Mouse (Mus musculus) ovary, postnatal 14 days (tissue): ENCODE results near the gene 1700024B05Rik.
"Not testable (repeated sequence)": the region's sequence is repeated elsewhere in the genome, so short reads cannot be mapped to it uniquely, and the experiment has no call there.

ENCODE experiments used
- DNase-seq: peaks from one replicate; pipeline ENCODE4 v3.0.0; 2022; ENCODE audit warnings: low spot score

The 1700024B05Rik gene

GRCm38 (mm10) chr14:41943695-41944094 lies at the start of gene 1700024B05Rik:
Gene 1700024B05Rik (plus strand): TSS chr14:41943995.
- not testable (repeated sequence) for DNase-seq

DNA sequence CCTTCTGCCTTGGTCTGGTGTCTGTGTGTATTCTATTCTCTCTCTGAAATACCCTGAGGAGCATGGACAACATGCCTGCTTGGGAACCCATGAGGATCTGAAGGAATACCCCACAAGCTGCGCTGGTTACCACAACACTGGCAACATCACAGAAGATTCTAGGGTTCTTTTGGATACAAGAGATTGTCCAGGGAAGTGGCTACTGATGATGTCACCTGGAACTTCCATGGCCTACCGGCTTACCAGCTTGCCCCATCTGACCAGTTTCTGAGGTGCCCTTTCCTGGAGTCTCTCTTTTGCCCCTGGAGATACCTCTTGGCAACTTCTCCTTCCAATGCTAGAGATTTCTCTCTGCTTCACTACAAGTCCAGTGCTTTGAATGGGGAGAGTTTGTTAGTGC lies 36.6 kb upstream of the 1700024B05Rik start, which contains the start of gene Gm7980:
Gene Gm7980, minus strand, starts transcription at position 101 of the 400 bp plus-strand sequence.
- DNase-seq: not testable (repeated sequence)

- DNase-seq: not testable (repeated sequence)
Observed at GRCm38 (mm10) chr14:41924649-41925048, 19.1 kb upstream of the 1700024B05Rik start, which contains the start of gene 1700049E17Rik1. Gene 1700049E17Rik1 (plus strand): TSS chr14:41924949.

DNA sequence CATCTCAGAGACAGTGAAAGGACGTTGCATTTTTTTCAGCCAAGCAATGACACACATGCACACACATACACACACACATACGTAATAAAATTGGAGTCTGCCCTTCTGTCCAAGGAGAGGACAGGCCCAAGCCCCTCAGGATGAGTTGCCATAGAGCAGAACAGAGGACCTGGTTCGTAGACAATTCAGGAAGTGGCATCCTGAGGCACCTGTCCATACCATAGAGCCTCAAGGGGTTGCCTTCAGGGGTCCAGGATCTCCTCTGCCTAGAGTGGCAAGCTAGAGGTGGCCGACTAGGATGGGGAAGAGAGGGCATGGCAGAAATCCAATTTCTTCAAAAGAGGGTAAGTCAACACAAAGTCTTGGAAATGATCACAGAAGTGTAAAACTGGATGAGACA lies 20.3 kb downstream of the 1700024B05Rik start:
- not testable (repeated sequence) for DNase-seq

GRCm38 (mm10) chr14:41967827-41968226 lies 24.0 kb downstream of the 1700024B05Rik start, which contains the start of gene Gm6401:
Gene Gm6401 (minus strand): TSS chr14:41967927.
- not testable (repeated sequence) for DNase-seq

DNA sequence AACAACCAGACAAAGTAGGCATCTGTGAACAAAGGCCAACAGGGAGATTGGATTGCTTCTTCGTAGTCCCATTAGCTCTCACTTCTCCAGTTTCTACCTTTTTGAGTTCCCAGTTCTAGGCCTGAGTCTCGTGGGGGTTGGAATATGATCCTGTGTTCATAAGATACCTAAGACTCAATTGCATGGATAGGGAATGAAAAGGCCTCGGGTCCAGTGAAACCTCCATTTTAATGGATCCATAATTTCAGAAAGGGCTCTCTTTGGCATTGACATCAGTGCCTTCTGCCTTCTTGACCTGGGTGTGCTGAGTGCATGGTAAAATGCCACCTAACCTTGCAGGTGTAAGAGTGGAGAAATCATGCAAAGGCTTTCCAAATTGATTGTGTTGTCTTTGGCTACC lies 24.8 kb downstream of the 1700024B05Rik start:
- not testable (repeated sequence) for DNase-seq

DNA sequence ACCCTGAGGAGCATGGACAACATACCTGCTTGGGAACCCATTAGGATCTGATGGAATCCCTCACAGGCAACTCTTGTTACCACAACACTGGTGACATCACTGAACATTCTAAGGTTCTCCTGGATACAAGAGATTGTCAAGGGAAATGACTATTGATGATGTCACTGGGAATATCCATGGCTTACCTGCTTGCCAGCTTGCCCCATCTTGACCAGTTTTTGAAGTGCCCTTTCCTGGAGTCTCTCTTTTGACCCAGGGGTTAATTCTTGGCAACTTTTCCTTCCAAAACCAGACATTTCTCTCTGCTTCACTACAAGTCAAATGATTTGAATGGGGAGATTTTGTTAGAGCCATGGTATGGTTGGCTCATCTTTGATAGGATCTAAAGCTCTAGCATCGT lies 39.4 kb downstream of the 1700024B05Rik start, which contains the start of gene Gm3543:
Gene Gm3543, minus strand, starts transcription at position 101 of the 400 bp plus-strand sequence.
- DNase-seq: not testable (repeated sequence)
